Mouse (Mus musculus) G1E (cell line): Measurements from ENCODE around the gene Taz. TPM values are rescaled to one million over a fixed set of nuclear protein-coding genes. Genes with fewer than 3 reads are reported as not detected.

Source experiments
- ATAC-seq: 2 replicates; pipeline ENCODE4 v1.8.0; 2016; ENCODE audit warnings: mild to moderate bottlenecking; ENCODE audit not compliant: insufficient number of reproducible peaks, poor library complexity, low FRiP score, severe bottlenecking; ENCODE audit errors: extremely low read depth
- DNase-seq: peaks from one replicate; pipeline ENCODE4 v3.0.0; 2012; ENCODE audit warnings: low spot score
- H3K27me3 ChIP-seq: 2 replicates; pipeline ENCODE4 v1.6.1; 2012; ENCODE audit warnings: mild to moderate bottlenecking, low read length, inconsistent platforms; ENCODE audit not compliant: insufficient read depth
- H3K36me3 ChIP-seq: replicated peaks from 2 replicates; pipeline ENCODE3; 2012; ENCODE audit warnings: mild to moderate bottlenecking, inconsistent platforms
- H3K4me1 ChIP-seq: 2 replicates; pipeline ENCODE4 v1.6.1; 2012; ENCODE audit warnings: low read depth, low read length, inconsistent platforms, mixed read lengths; ENCODE audit not compliant: insufficient read depth
- H3K4me3 ChIP-seq: 2 replicates; pipeline ENCODE4 v1.5.1; 2012; ENCODE audit warnings: low read depth, mild to moderate bottlenecking, inconsistent platforms, low read length, moderate library complexity, mixed read lengths
- H3K9me3 ChIP-seq: replicated peaks from 2 replicates; pipeline ENCODE4 v1.6.1; 2012; ENCODE audit warnings: inconsistent platforms
- CTCF ChIP-seq: IDR thresholded peaks from 2 replicates; pipeline ENCODE4 v1.5.1; 2012; ENCODE audit warnings: low read depth, low read length, inconsistent platforms, mixed read lengths
- GATA1 ChIP-seq: IDR thresholded peaks from 2 replicates; pipeline ENCODE4 v1.6.1; 2012; ENCODE audit warnings: borderline replicate concordance, low read length, inconsistent platforms, mixed read lengths
- GATA2 ChIP-seq: IDR thresholded peaks from 2 replicates; pipeline ENCODE4 v1.6.1; 2012; ENCODE audit warnings: low read depth, low read length, inconsistent platforms, borderline replicate concordance
- POLR2AphosphoS5 ChIP-seq: IDR thresholded peaks from 2 replicates; pipeline ENCODE4 v1.6.1; 2012; ENCODE audit warnings: low read depth, low read length, inconsistent platforms; ENCODE audit not compliant: insufficient replicate concordance
- TAL1 ChIP-seq: conservative IDR thresholded peaks from 2 replicates; pipeline ENCODE4 v1.6.1; 2012; ENCODE audit warnings: low read depth, low read length, inconsistent platforms, mixed read lengths
- polyA plus RNA-seq: library from polyadenylated mRNA; stranded (reverse); fragments of >175 nt; gene quantifications from 2 replicates; pipeline ENCODE4 v1.2.3, GENCODE M21; 2012
- total RNA-seq, 2 experiments: library from RNA; stranded (forward) in 1 of 2; stranded (reverse) in 1 of 2; fragments of 200-1000 nt in 1 of 2; fragments of >200 nt in 1 of 2; fragmentation: Nextera tagmentation in 1 of 2; gene quantifications; 2 replicates each; pipeline ENCODE4 v1.2.3; 2014 to 2017

Gene Taz
- total and polyA plus RNA-seq, 3 experiments, result 27.9 to 65.1 (median 31.4) TPM

- peak; percentile 55 for DNase-seq
- TF ChIP-seq GATA1 (no peak), POLR2AphosphoS5 (no peak), TAL1 (no peak), GATA2 (no peak), CTCF (no peak)
- ATAC-seq, result peak; percentile 96
- H3K4me3 ChIP-seq, result peak within 1 kb of the TSS; percentile 87
- H3K27me3 ChIP-seq, result no peaks in the 10 kb centered on the region
- H3K36me3 ChIP-seq, result peaks cover 35% of the 10 kb centered on the region
- peaks cover 34% of the 10 kb centered on the region for H3K4me1 ChIP-seq
- H3K9me3 ChIP-seq, result no peaks in the 10 kb centered on the region
Measured at GRCm38 (mm10) chrX:74296538-74297448, 15.1 kb downstream of the Taz start, which contains the start of gene Atp6ap1. Atp6ap1 (plus strand) TSS chrX:74297097.

- no peak for TF ChIP-seq GATA1
- TF ChIP-seq TAL1, result no peak
- TF ChIP-seq CTCF, result no peak
- TF ChIP-seq POLR2AphosphoS5, result no peak
- TF ChIP-seq GATA2, result no peak
- H3K4me3 ChIP-seq, result no peak overlapping the region; the same call in 1 of the 2 replicates
- H3K9me3 ChIP-seq, result no peaks in the 10 kb centered on the region
- H3K36me3 ChIP-seq, result peaks cover 51% of the 10 kb centered on the region
- peaks cover 34% of the 10 kb centered on the region for H3K4me1 ChIP-seq
- no peaks in the 10 kb centered on the region for H3K27me3 ChIP-seq
- DNase-seq, result no peak
- no peak for ATAC-seq
Measured at GRCm38 (mm10) chrX:74298348-74298747, 16.6 kb downstream of the Taz start.

- DNase-seq (no peak), ATAC-seq (no peak)
- Histone ChIP-seq H3K9me3 (no peaks in the 10 kb centered on the region), H3K36me3 (peaks cover 64% of the 10 kb centered on the region), H3K27me3 (no peaks in the 10 kb centered on the region), H3K4me3 (no peak overlapping the region), H3K4me1 (peaks cover 46% of the 10 kb centered on the region)
- TF ChIP-seq POLR2AphosphoS5 (no peak), GATA1 (no peak), GATA2 (no peak), TAL1 (no peak), CTCF (no peak)
Measured at GRCm38 (mm10) chrX:74299721-74300120, 18.0 kb downstream of the Taz start.

- Histone ChIP-seq H3K27me3 (no peaks in the 10 kb centered on the region), H3K36me3 (peaks cover 85% of the 10 kb centered on the region), H3K4me1 (peaks cover 34% of the 10 kb centered on the region), H3K9me3 (no peaks in the 10 kb centered on the region), H3K4me3 (peak within 1 kb of the TSS; percentile 76)
- TF ChIP-seq POLR2AphosphoS5, result no peak; the same call in 1 of the 2 replicates
- ATAC-seq, result peak; percentile 63
- peak; percentile 41 for DNase-seq
Measured at GRCm38 (mm10) chrX:74304867-74305700, 23.4 kb downstream of the Taz start, which contains the start of gene Gdi1. Gdi1 (plus strand) TSS chrX:74304998.

- Histone ChIP-seq H3K27me3 (no peaks in the 10 kb centered on the region), H3K36me3 (peaks cover 74% of the 10 kb centered on the region), H3K9me3 (no peaks in the 10 kb centered on the region), H3K4me1 (peaks cover 23% of the 10 kb centered on the region), H3K4me3 (peak within 1 kb of the TSS; percentile 77)
- no peak for TF ChIP-seq TAL1
- TF ChIP-seq GATA1, result no peak
- TF ChIP-seq CTCF, result no peak
- no peak for TF ChIP-seq POLR2AphosphoS5
- no peak for TF ChIP-seq GATA2
- DNase-seq, result peak; percentile 87
- ATAC-seq, result peak; percentile 90
Measured at GRCm38 (mm10) chrX:74312540-74313464, 31.1 kb downstream of the Taz start, which contains the start of gene Fam50a. Fam50a (plus strand) TSS chrX:74313033.
